In genomic region chr6:115759461-115759860, GRCm38 (mm10) we compare ENCODE assay signal across 10 mouse cellular contexts. TPM values are rescaled to one million over a fixed set of nuclear protein-coding genes. Genes with fewer than 3 reads are reported as not detected.
DNase-seq lines count a peak whose midpoint lies in the region; ATAC-seq and TF ChIP-seq lines count a peak whose summit lies in the region.
"Had no signal": no experiment of that assay in that cellular context is flagged by ENCODE, and none has a peak within 500 bp of the region (broad histone marks: within the 10 kb centered on the region; RNA-seq: fewer than 3 reads in every experiment).

No protein-coding gene starts in this region.

- ATAC-seq in megakaryocyte, adult 5-6 weeks (ENCODE audit: poor library complexity, severe bottlenecking), result peak; percentile 69
- ATAC-seq in forebrain, postnatal 0 days, result no peak

- peaks cover 58% of the 10 kb centered on the region for H3K4me1 ChIP-seq in heart, embryonic 10.5 days
- peaks cover 0 to 29% of the 10 kb centered on the region in 2 experiments; a peak in 3 of 4 replicates for H3K4me1 ChIP-seq in ES-E14 (ENCODE audit: control insufficient read depth in 2 of 2, insufficient read depth in 2 of 2, low read length in 2 of 2, poor library complexity in 1 of 2)
- peaks cover 3% of the 10 kb centered on the region; the same call in 1 of the 2 replicates for H3K4me1 ChIP-seq in forebrain, postnatal 0 days (ENCODE audit: insufficient read depth)

- no peak for TF ChIP-seq CTCF in gastrocnemius, adult 2 months (IDR thresholded peaks at IDR 0.05)
- no peak for TF ChIP-seq CTCF in forebrain, postnatal 0 days (IDR thresholded peaks at IDR 0.05; ENCODE audit: low read depth)

- H3K36me3 ChIP-seq in heart, embryonic 10.5 days, result no peaks in the 10 kb centered on the region
- H3K36me3 ChIP-seq in ES-E14 (ENCODE audit: control insufficient read depth, insufficient read depth, low read length, poor library complexity, severe bottlenecking), result no peaks in the 10 kb centered on the region
- no peaks in the 10 kb centered on the region for H3K36me3 ChIP-seq in forebrain, postnatal 0 days (ENCODE audit: insufficient read depth)
- H3K36me3 ChIP-seq: hindbrain, embryonic 15.5 days had no signal

- no peaks in the 10 kb centered on the region for H3K27me3 ChIP-seq in heart, embryonic 10.5 days (ENCODE audit: insufficient read depth, poor library complexity, severe bottlenecking)
- no peaks in the 10 kb centered on the region for H3K27me3 ChIP-seq in forebrain, postnatal 0 days (ENCODE audit: insufficient read depth, low read length)
- H3K27me3 ChIP-seq: hindbrain, embryonic 15.5 days had no signal

- H3K4me2 ChIP-seq in forebrain, postnatal 0 days (ENCODE audit: low read depth), result no peak overlapping the region
- H3K4me2 ChIP-seq: hindbrain, embryonic 15.5 days had no signal

- no peaks in the 10 kb centered on the region for H3K9me3 ChIP-seq in heart, embryonic 10.5 days
- no peaks in the 10 kb centered on the region for H3K9me3 ChIP-seq in ES-E14 (ENCODE audit: control insufficient read depth, insufficient read depth, low read depth, low read length)
- H3K9me3 ChIP-seq in forebrain, postnatal 0 days (ENCODE audit: low read length), result no peaks in the 10 kb centered on the region
- H3K9me3 ChIP-seq: hindbrain, embryonic 15.5 days had no signal

- H3K4me3 ChIP-seq in heart, embryonic 10.5 days, result no peak overlapping the region
- no peak overlapping the region for H3K4me3 ChIP-seq in ES-E14 (ENCODE audit: insufficient read depth in 1 of 2, low read depth in 1 of 2, low read length in 2 of 2, poor library complexity in 1 of 2, severe bottlenecking in 1 of 2)
- no peak overlapping the region for H3K4me3 ChIP-seq in gastrocnemius, adult 2 months
- H3K4me3 ChIP-seq in forebrain, postnatal 0 days (ENCODE audit: low read depth, low read length), result no peak overlapping the region
- H3K4me3 ChIP-seq: hindbrain, embryonic 15.5 days had no signal

- no peak overlapping the region for H3K9ac ChIP-seq in ES-E14 (ENCODE audit: insufficient read depth, low read depth, low read length, poor library complexity, severe bottlenecking)
- H3K9ac ChIP-seq in forebrain, postnatal 0 days, result no peak overlapping the region
- H3K9ac ChIP-seq: hindbrain, embryonic 15.5 days had no signal

- intact Hi-C loops in gastrocnemius, adult 2 months (cut with DNase I), result no loop called here

- in situ Hi-C loops in ES-E14 (cut with MboI; ENCODE audit: low sequenced_read_pairs in 2 of 2, unreplicated experiment in 2 of 2), result no loop called here

- no peak for DNase-seq in heart, embryonic 10.5 days (ENCODE audit: low spot score)
- DNase-seq in heart, postnatal 4 days, result no peak
- DNase-seq in ES-E14 (ENCODE audit: low read depth, low spot score), result no peak
- peak; percentile 25 for DNase-seq in kidney, postnatal 14 days
- DNase-seq in adrenal gland, adult 18-20 months (ENCODE audit: low spot score in 2 of 2), result no peak
- DNase-seq in gastrocnemius, adult 2 months, result no peak
- no peak for DNase-seq in forebrain, postnatal 0 days
- DNase-seq: gastrocnemius, postnatal 14 days had no signal

- peak overlapping the region; percentile 18; the same call in 1 of the 2 replicates for H3K27ac ChIP-seq in heart, embryonic 10.5 days
- H3K27ac ChIP-seq in ES-E14 (ENCODE audit: insufficient read depth, low read depth, low read length, poor library complexity, severe bottlenecking), result peak overlapping the region; percentile 46; the same call in 1 of the 2 replicates
- H3K27ac ChIP-seq in gastrocnemius, adult 2 months, result no peak overlapping the region
- H3K27ac ChIP-seq in forebrain, postnatal 0 days (ENCODE audit: low read depth, low read length), result no peak overlapping the region
- H3K27ac ChIP-seq: hindbrain, embryonic 15.5 days had no signal

- WGBS in heart, embryonic 10.5 days, result 45% methylated on average over 5 of the region's 5 CpGs
- WGBS in forebrain, postnatal 0 days, result 74% methylated on average over 5 of the region's 5 CpGs

TF ChIP-seq in ES-E14, 5 proteins besides CTCF, POLR2A, EP300 and RAD21:
- TF ChIP-seq MAFK (IDR thresholded peaks at IDR 0.05; ENCODE audit: insufficient read depth, low read depth, low read length) (no peak), ZC3H11A (IDR thresholded peaks at IDR 0.05; ENCODE audit: borderline replicate concordance, low read depth, low read length) (no peak), HCFC1 (IDR thresholded peaks at IDR 0.05; ENCODE audit: borderline replicate concordance, insufficient read depth, low read length) (no peak), CHD2 (IDR thresholded peaks at IDR 0.05; ENCODE audit: low read depth, low read length) (no peak), ZNF384 (IDR thresholded peaks at IDR 0.05; ENCODE audit: low read depth, low read length) (no peak)

RNA-seq across cellular contexts. Expression of gene Tmem40, which starts 2.7 kb away (rescaled TPM):
- polyA plus RNA-seq in heart, embryonic 10.5 days (2016; fragmentation: Nextera tagmentation; extraction: Ambion mirVana), result 2.8 and 3.3 TPM in 2 replicates
- under 1 TPM in 1 of 2 experiments, not detected in 1; 0.54 TPM for total RNA-seq in heart, postnatal 4 days (2021)
- total RNA-seq in ES-E14 (2012; rRNA removed), result 18.4 and 21.9 TPM in 2 replicates
- total RNA-seq in megakaryocyte, adult 5-6 weeks (2015), result 7.7 and 12.4 TPM in 2 replicates
- 7.7 and 15.2 TPM in 2 replicates for total RNA-seq in megakaryocyte, adult 5-6 weeks (2017)
- total RNA-seq in adrenal gland, adult 18-20 months (2021), result under 1 TPM; 0.43 to 0.45 TPM
- under 1 TPM in 1 of 2 experiments, not detected in 1; 0.28 TPM for total RNA-seq in gastrocnemius, adult 2 months (2021)
- 0.38 and 1.4 TPM in 2 replicates for total RNA-seq in forebrain, postnatal 0 days (2014; rRNA removed)
- 0.73 and 1.1 TPM in 2 replicates for polyA plus RNA-seq in forebrain, postnatal 0 days (2015; fragmentation: Nextera tagmentation; extraction: Ambion mirVana)

RNA-seq across cellular contexts. Expression of gene Cand2, which starts 14.9 kb away (rescaled TPM):
- polyA plus RNA-seq in heart, embryonic 10.5 days (2016; fragmentation: Nextera tagmentation; extraction: Ambion mirVana), result 60.0 and 73.9 TPM in 2 replicates
- total RNA-seq in heart, postnatal 4 days (2021), result 10 to 100 TPM; 74.1 to 74.2 TPM
- total RNA-seq in ES-E14 (2012; rRNA removed), result 10.7 and 10.8 TPM in 2 replicates
- 0.34 and 0.38 TPM in 2 replicates for total RNA-seq in megakaryocyte, adult 5-6 weeks (2015)
- total RNA-seq in megakaryocyte, adult 5-6 weeks (2017), result 0.07 and 0.24 TPM in 2 replicates
- total RNA-seq in adrenal gland, adult 18-20 months (2021), result 1 to 10 TPM; 5.8 to 9.5 TPM
- 10 to 100 TPM; 62.9 to 68.9 TPM for total RNA-seq in gastrocnemius, adult 2 months (2021)
- 5.2 and 6.6 TPM in 2 replicates for total RNA-seq in forebrain, postnatal 0 days (2014; rRNA removed)
- polyA plus RNA-seq in forebrain, postnatal 0 days (2015; fragmentation: Nextera tagmentation; extraction: Ambion mirVana), result 2.9 and 4.2 TPM in 2 replicates

RNA-seq across cellular contexts. Expression of gene Rpl32, which starts 49.1 kb away (rescaled TPM):
- 1,266 and 1,290 TPM in 2 replicates for polyA plus RNA-seq in heart, embryonic 10.5 days (2016; fragmentation: Nextera tagmentation; extraction: Ambion mirVana)
- 1,000 to 10,000 TPM; 1,006 to 1,007 TPM for total RNA-seq in heart, postnatal 4 days (2021)
- total RNA-seq in ES-E14 (2012; rRNA removed), result 2,783 and 3,173 TPM in 2 replicates
- 2,908 and 2,972 TPM in 2 replicates for total RNA-seq in megakaryocyte, adult 5-6 weeks (2015)
- 3,179 and 3,683 TPM in 2 replicates for total RNA-seq in megakaryocyte, adult 5-6 weeks (2017)
- 1,000 to 10,000 TPM; 1,000 to 1,116 TPM for total RNA-seq in adrenal gland, adult 18-20 months (2021)
- 100 to 1,000 TPM; 562 to 624 TPM for total RNA-seq in gastrocnemius, adult 2 months (2021)
- total RNA-seq in forebrain, postnatal 0 days (2014; rRNA removed), result 1,524 and 2,855 TPM in 2 replicates
- 1,212 and 1,517 TPM in 2 replicates for polyA plus RNA-seq in forebrain, postnatal 0 days (2015; fragmentation: Nextera tagmentation; extraction: Ambion mirVana)

Comparison
In these comparisons a context has a peak if more than half of its experiments do, and no peak if none do; other contexts are left out.
1. H3K27ac ChIP-seq: peak in heart, embryonic 10.5 days (single experiment) and ES-E14 (single experiment); none in gastrocnemius, adult 2 months (single experiment) and forebrain, postnatal 0 days (single experiment).